Mouse (Mus musculus) urinary bladder, adult 2 months (tissue): ENCODE measurements around the gene Hsd17b2. TPM values are rescaled to one million over a fixed set of nuclear protein-coding genes. Genes with fewer than 3 reads are reported as not detected.
A peak's percentile ranks its signal among the peaks of the same experiment; 100 is the strongest.
"Not testable (repeated sequence)": the region's sequence is repeated elsewhere in the genome, so short reads cannot be mapped to it uniquely, and the experiment has no call there.

ENCODE experiments used
- DNase-seq: peaks from one replicate; pipeline ENCODE4 v3.0.0; 2022; ENCODE audit warnings: low spot score
- polyA plus RNA-seq: library from polyadenylated mRNA; depleted of rRNA; stranded (reverse); fragments of >200 nt; gene quantifications from 2 replicates; pipeline ENCODE4 v1.2.3, GENCODE M21; 2012

Gene Hsd17b2
- polyA plus RNA-seq, 1 experiment, result 41.2 TPM

DNA sequence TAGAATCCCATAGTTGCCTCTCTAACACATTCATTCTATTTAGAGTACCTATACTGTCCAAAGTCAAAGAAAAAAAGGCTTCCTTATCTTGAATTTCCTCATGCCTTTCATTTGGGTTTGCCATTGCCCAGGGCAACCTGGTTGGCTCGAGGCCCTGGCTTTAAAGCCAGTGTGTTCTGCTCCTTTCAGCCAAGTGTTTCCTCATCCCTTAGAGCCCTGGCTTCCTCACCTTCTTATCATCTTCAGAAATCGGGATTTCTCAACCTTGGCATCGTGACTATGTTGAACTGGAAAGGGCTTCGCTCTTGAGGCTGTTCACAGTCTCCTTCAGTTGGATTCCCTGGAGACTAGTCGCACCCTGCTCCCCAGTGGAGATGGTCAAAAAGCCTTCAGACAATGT is 12.9 kb downstream of the Hsd17b2 start:
- no peak for DNase-seq

DNA sequence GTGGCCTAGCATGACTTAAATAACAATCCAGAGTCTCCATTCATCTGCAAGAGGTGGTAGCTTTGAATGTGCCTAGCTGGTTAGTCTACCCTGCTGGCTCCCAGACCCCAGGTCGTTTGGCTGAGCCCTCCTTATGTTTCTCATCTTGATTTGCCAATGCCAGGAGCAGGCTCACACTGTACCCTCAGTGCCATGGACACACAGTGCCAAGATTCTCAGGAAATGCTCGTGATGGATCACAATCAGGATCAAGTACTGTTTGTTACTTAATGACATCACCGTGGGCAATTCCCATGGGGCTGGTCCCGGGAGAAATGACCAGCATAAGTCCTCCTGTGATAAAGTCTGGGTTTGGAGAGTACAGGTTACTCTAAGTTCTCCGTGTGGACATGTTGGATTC is 14.2 kb downstream of the Hsd17b2 start:
- DNase-seq, result no peak

DNA sequence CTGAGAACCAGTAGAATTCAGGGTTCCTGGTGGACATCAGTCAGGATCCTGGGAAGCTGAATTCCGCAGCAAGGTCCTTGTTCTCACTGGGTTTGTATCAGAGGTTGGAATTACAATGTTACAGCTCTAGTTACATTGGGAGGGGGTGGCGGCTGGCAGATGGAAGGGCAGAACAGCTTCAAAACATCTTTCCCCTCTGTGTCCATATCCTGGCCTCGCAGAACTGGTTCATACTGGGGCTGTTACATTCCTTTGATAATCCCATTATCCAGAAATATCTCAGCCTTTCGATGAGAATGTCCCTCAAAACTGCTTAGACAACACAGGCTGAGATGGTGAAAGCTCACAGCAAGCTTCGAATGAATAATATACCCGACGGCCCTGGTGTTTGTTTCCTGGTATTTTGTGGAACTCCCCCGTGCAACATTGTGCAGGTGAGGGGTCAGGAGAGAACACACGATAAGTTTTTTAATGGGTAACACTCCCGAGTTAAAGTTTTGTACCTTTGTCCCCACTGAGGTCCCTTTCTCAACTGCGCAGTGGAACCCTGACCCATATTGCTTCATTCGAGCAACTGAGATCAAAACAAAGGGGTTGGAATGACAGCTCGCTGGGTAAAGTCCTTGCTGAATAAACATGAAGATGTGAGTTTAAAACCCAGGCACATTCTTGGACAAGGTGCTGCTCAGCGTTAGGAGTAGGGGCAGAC is 16.6 kb downstream of the Hsd17b2 start:
- DNase-seq, result no peak

DNA sequence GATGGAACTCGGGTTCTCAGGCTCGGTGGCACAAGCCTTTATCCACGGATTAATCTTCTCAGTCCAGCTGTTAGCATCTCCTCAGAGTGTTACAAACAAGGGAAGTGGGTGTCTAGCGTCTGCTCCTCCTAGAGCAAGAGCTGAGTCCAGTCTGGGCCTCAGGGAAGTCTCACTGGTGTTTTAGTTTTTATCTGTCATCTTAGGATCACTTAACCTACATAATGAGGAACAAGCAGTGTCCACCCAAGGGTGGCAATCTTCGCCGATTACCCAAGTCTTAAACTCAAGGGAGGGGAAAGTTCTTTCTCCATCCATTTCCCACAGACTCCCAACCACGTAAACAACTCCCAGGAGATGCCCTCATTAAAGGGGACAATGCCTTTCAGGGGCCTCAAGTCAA is 24.8 kb downstream of the Hsd17b2 start:
- no peak for DNase-seq

DNA sequence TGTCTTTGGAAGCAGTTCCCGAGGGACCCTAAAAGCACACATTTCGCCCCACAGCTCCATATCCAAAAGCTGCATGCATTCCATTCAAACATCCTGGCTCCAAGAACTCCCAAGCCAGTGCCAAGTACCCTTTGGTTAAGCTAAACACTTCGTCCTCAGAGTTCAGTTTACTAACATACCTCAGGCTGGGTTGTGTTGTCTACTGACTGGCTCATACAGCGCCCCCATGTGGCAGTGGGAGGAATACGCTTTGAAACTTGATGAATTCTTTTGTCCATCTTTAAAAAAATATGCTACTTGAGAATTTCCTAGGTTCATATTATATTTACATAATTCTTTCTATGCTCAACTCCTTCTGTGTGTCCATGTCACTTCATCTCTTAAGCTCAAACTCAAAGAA is 25.9 kb downstream of the Hsd17b2 start:
- no peak for DNase-seq

- DNase-seq, result no peak
Observed at GRCm38 (mm10) chr8:117728234-117728633, 26.5 kb downstream of the Hsd17b2 start.

DNA sequence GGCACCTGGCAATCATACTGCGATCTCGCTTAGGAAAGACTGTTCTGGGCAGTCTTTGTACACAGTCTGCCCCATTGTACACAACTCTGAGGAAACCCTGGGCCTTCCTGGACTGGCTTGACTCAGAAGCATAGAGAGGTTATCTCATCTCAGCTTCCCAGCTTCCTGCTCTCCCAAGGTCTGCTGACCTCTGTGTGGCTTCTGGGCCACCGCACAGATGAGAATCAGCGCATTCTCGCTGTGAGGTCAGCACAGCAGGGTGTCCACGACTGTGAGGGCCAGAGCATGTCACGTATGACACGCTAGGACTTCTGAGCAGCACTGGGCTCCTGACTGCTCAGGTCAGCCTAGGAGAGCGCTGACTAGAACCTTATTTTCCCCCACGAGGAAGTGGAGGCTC is 29.3 kb downstream of the Hsd17b2 start:
- peak; percentile 29 for DNase-seq

GRCm38 (mm10) chr8:117736657-117737175 is 35.0 kb downstream of the Hsd17b2 start:
- DNase-seq, result no peak

DNA sequence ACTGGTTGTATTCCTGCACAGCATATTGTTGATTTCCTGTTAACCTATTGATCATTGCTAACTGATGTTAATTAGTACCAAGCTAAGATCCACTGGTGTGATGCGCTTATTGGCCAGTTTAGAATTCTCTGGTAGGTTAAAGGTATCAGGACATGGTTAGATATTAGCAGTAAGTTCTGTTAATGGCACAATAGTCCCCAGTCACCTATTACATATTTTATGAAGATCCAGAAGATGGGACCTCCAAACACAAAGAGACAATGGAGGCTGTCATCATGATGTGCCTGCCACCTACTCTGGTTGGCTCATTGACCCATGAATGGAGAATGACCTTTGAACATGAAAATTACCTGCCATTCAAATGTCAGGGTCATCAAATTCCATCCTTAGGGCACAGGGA is 36.5 kb downstream of the Hsd17b2 start:
- DNase-seq, result not testable (repeated sequence)

DNA sequence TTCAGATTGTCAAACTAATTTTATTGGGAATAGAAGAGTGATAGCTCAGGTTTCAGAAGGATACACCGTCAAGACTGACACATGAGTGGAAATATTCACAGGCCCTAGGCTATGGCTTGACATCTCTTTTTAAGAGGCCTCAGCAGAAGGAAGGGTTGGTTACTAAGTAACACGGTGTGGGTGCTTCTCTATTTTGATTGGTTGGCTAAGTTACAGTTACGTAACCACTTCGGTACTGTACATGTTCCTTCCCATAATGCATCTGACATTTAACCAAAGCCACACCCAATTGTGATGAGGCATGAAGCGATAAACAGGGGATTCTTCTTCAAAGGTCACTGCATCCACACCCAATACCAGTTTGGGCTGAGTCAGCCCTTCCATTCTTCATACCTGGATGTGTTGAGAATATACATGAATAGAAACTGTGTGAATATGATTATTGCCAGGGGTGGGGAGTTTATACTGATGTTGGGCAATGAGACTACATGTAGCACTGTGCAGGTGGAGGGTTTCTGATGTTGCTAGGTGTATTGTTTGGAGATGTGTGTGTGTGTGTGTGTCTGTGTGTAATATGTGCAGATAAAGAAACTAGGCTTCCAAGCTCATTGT is 38.8 kb downstream of the Hsd17b2 start:
- no peak for DNase-seq

- no peak for DNase-seq
Observed at GRCm38 (mm10) chr8:117742431-117743012, 40.8 kb downstream of the Hsd17b2 start.

DNA sequence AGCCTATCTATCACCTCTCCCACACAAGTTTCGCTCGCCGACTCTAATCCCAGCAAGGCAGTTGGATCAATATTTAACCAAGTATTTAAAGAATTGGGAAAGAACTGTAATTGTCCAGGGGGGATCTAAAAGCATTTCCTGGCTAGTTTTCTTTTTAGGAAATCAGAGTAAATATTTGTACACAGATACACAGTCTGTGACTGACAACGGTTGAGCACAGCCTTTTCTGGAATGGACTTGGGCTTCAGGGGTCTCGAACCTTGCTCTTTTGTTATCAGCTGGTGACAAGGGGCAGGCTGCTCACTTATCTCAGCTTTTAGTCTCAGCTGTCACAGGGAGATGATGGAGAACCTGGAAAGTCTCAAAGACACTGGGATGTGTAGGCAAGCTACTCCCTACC is 44.9 kb downstream of the Hsd17b2 start:
- no peak for DNase-seq

GRCm38 (mm10) chr8:117747428-117747827 is 45.7 kb downstream of the Hsd17b2 start:
- no peak for DNase-seq

DNA sequence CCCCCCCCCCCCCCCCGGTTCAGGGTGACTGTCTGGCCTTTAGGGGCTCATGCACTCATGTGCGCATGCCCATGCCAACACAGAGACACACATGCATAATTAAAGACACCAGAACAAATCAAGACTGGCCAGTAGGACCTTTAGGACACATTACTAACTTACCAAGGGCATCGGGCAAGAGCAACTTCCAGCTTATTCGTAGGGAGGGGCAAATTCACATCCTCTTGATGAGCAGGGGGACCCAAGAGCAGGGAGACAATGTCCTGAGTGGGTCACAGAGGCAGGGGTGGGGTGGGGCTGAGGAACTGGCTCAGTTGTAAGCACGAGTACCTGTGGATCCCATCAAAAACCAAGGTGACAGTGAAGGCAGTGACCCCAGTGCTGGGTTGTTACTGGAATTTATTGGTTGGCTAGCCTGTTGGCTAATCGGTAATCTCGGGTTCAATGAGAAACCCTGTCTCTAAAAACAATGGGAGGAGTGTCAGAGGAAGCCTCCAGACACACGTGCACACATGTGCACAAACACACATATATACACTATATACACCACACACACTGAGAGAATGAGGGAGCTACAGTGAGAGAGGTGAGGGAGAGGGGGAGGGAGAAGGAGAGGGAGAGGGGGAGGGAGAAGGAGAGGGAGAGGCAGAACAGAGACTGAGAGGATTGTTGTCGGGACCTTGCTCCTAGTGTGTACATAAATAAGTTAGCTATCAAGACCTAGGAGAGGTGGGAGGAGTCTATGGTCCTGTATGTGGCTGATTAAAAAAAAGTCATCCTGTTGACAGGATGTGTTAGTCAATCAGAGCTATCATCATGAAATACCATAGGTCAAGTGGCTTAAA is 46.4 kb downstream of the Hsd17b2 start:
- DNase-seq, result no peak

DNA sequence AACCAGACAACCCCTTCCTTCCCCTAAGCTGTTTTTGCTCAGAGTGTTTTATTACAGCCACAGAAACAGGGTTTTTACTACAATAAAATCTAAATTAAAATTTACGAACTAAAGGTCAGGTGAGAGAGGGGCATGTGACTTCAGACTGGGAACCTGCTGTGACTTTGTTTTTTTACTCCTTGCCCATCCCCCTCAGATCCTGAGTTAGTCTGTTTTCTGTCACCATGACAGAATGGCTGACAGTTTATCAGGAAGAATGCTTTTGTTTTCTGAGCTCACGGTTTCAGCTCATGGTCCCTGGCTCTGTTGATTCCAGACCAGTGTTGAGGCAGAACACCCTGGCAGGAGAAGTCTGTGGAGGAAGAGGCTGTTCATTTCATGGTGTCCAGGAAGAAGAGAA is 47.7 kb downstream of the Hsd17b2 start:
- no peak for DNase-seq

GRCm38 (mm10) chr8:117757900-117758299 is 56.2 kb downstream of the Hsd17b2 start:
- DNase-seq, result no peak

DNA sequence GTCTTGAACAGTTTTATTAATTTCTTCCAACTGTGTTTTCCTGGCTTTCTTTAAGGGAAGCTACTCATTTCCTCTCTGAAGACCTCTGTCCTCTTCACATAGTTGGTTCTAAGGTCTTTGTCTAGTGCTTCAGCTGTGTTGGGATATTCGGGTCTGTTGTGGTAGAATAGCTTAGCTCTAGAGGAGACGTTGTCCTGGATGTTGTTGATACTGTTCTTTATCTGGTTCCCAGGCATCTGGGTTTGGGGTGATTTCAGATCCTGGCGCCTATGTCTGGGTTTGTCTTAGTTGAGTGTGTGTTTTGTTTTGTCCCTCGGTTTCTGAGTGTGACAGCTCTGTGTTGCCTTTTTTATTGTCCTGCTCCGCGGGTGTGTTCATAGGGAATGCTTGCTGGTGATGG is 61.1 kb downstream of the Hsd17b2 start:
- no peak for DNase-seq

DNA sequence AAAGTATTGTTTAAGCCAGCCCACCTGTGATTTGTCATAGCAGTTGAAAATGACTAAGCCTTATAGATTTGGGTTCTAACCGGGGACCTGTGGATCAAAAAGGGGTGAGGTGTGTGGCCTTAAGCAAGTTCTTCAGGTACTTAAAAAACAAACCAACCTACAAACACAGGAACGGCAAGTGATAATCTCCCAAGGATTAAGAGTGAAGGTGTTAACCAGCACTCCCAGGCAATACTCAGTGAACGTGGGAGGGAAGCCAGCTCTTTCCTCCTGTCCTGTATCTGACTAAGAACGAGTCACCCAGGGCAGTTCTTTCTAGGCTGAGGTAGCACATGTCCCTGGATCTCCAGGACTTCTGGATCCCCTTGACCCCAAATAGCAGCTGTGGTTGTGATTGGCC is 62.9 kb downstream of the Hsd17b2 start:
- no peak for DNase-seq

DNA sequence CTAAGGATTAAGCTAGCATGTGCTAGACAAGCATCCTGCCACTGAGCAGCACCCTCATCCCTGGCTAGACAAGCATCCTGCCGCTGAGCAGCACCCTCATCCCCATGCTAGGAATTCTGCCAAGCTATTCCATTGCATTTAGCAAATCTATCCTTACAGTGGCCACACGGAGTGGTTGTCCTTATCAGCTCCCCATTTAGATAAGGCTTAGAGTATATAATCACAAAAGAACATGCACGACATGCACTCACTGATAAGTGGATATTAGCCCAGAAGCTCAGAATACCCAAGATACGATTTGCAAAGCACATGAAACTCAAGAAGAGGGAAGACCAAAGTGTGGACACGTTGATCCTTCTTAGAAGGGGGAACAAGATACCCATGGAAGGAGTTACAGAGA is 64.2 kb downstream of the Hsd17b2 start:
- DNase-seq, result no peak

GRCm38 (mm10) chr8:117768971-117769370 is 67.3 kb downstream of the Hsd17b2 start:
- DNase-seq, result no peak

GRCm38 (mm10) chr8:117771115-117771836 is 69.6 kb downstream of the Hsd17b2 start:
- no peak for DNase-seq

DNA sequence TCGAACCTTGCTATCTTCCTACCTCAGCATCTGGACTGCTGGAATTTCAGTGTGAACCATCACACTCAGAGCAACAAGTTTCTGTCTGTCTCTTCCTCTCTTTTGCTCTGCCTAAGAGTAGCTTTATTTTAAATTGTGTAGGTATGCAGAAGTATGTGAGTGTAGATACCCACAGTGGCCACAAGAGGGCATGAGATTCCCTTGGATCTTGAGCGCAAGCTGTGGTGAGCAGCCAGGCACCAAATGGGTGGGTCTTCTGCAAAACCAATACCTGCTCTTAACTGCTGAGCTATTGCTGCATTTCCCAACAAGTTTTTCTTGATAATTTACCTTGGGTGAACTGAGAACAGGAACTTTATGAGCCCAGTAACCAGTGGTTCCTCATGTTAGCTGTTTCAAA is 70.4 kb downstream of the Hsd17b2 start:
- no peak for DNase-seq
